Mouse (Mus musculus) heart, embryonic 11.5 days (tissue): ENCODE data around the gene Zfp677. TPM values are rescaled to one million over a fixed set of nuclear protein-coding genes. Genes with fewer than 3 reads are reported as not detected.
"Not testable (repeated sequence)": the region's sequence is repeated elsewhere in the genome, so short reads cannot be mapped to it uniquely, and the experiment has no call there.

ENCODE experiments used
- ATAC-seq: fragments of 200-750 bp; cut with Nextera tagmentation; replicated peaks from 2 replicates; pipeline ENCODE4 v1.8.0; 2017; ENCODE audit warnings: moderate library complexity; ENCODE audit not compliant: insufficient number of reproducible peaks, low FRiP score, low TSS enrichment
- H3K27ac ChIP-seq: fragments of 300-500 bp; sonication (generic); 2 replicates; pipeline ENCODE4 v1.5.1; 2014; ENCODE audit warnings: mild to moderate bottlenecking, low read depth, low read length
- H3K27me3 ChIP-seq: fragments of 300-500 bp; sonication (generic); 2 replicates; pipeline ENCODE4 v1.6.1; 2014; ENCODE audit warnings: mild to moderate bottlenecking, low read length, mixed read lengths; ENCODE audit not compliant: control insufficient read depth, insufficient read depth
- H3K36me3 ChIP-seq: fragments of 300-500 bp; sonication (generic); 2 replicates; pipeline ENCODE4 v1.6.1; 2014; ENCODE audit warnings: mild to moderate bottlenecking, low read length, moderate library complexity, mixed read lengths; ENCODE audit not compliant: control insufficient read depth, insufficient read depth
- H3K4me1 ChIP-seq: fragments of 300-500 bp; sonication (generic); 2 replicates; pipeline ENCODE4 v1.6.1; 2014; ENCODE audit warnings: low read length; ENCODE audit not compliant: control insufficient read depth, insufficient read depth
- H3K4me2 ChIP-seq: fragments of 300-500 bp; sonication (generic); 2 replicates; pipeline ENCODE4 v1.6.1; 2014; ENCODE audit warnings: mild to moderate bottlenecking, moderate library complexity
- H3K4me3 ChIP-seq: fragments of 300-500 bp; sonication (generic); 2 replicates; pipeline ENCODE4 v1.5.1; 2014; ENCODE audit warnings: low read depth, low read length
- H3K9ac ChIP-seq: fragments of 300-500 bp; sonication (generic); 2 replicates; pipeline ENCODE4 v1.6.1; 2014; ENCODE audit warnings: mild to moderate bottlenecking, low read depth, low read length, moderate library complexity
- H3K9me3 ChIP-seq: fragments of 300-500 bp; sonication (generic); replicated peaks from 2 replicates; pipeline ENCODE4 v1.6.1; 2016; ENCODE audit warnings: low read length; ENCODE audit not compliant: control insufficient read depth
- whole genome bisulfite sequencing: fragments of 180-500 bp; shearing (Covaris S2); extraction: QIAGEN DNeasy Blood & Tissue Kit; methylation state at CpG from one replicate; pipeline ENCODE4 v1.1.7; 2014; ENCODE audit not compliant: insufficient replicate concordance; 5-methylcytosine and 5-hydroxymethylcytosine counted together
- polyA plus RNA-seq: library from polyadenylated mRNA; unstranded; fragments of >200 nt; fragmentation: Nextera tagmentation; extraction: Ambion mirVana; gene quantifications from 2 replicates; pipeline ENCODE4 v1.2.1, GENCODE M21; 2014

Gene Zfp677
- polyA plus RNA-seq = 1.9 and 2.4 TPM in 2 replicates

GRCm38 (mm10) chr17:21383391-21384056, at the start of gene Zfp677:
Gene Zfp677 (plus strand): TSS chr17:21383748.
- H3K4me2 ChIP-seq = peak within 1 kb of the TSS; percentile 87
- H3K9ac ChIP-seq = peak within 1 kb of the TSS; percentile 65
- H3K27me3 ChIP-seq = no peaks in the 10 kb centered on the region
- H3K4me3 ChIP-seq = peak within 1 kb of the TSS; percentile 43
- 5% methylated on average over 20 of the region's 20 CpGs for WGBS
- H3K9me3 ChIP-seq = no peaks in the 10 kb centered on the region
- peak; percentile 95 for ATAC-seq
- H3K4me1 ChIP-seq = no peaks in the 10 kb centered on the region
- no peaks in the 10 kb centered on the region for H3K36me3 ChIP-seq
- no peak within 1 kb of the TSS for H3K27ac ChIP-seq

- not testable (repeated sequence) for H3K27ac ChIP-seq, H3K9ac ChIP-seq, H3K9me3 ChIP-seq, H3K27me3 ChIP-seq, ATAC-seq, H3K4me3 ChIP-seq, H3K36me3 ChIP-seq, H3K4me1 ChIP-seq, H3K4me2 ChIP-seq
- 32% methylated on average over 3 of the region's 3 CpGs for WGBS
Measured at GRCm38 (mm10) chr17:21368018-21368417, 15.5 kb upstream of the Zfp677 start.

GRCm38 (mm10) chr17:21369925-21370719, 13.4 kb upstream of the Zfp677 start:
- no peaks in the 10 kb centered on the region for H3K36me3 ChIP-seq
- H3K4me3 ChIP-seq = peak overlapping the region; percentile 49
- H3K4me1 ChIP-seq = no peaks in the 10 kb centered on the region
- H3K27ac ChIP-seq = no peak overlapping the region
- no peaks in the 10 kb centered on the region for H3K9me3 ChIP-seq
- peak overlapping the region; percentile 46; the same call in 1 of the 2 replicates for H3K9ac ChIP-seq
- no peaks in the 10 kb centered on the region for H3K27me3 ChIP-seq
- WGBS = 11% methylated on average over 31 of the region's 31 CpGs
- peak overlapping the region; percentile 80 for H3K4me2 ChIP-seq
- ATAC-seq = no peak

- Histone ChIP-seq H3K9ac (no peak overlapping the region), H3K36me3 (no peaks in the 10 kb centered on the region), H3K4me3 (no peak overlapping the region), H3K4me2 (no peak overlapping the region), H3K27ac (no peak overlapping the region), H3K9me3 (no peaks in the 10 kb centered on the region), H3K4me1 (no peaks in the 10 kb centered on the region), H3K27me3 (no peaks in the 10 kb centered on the region)
- 58% methylated on average over 1 of the region's 1 CpGs for WGBS
- no peak for ATAC-seq
Measured at GRCm38 (mm10) chr17:21375311-21375710, 8.2 kb upstream of the Zfp677 start.

GRCm38 (mm10) chr17:21384057-21384411, 486 bp downstream of the Zfp677 start:
- H3K4me3 ChIP-seq = peak overlapping the region; percentile 43
- no peaks in the 10 kb centered on the region for H3K27me3 ChIP-seq
- 11% methylated on average over 8 of the region's 8 CpGs for WGBS
- no peaks in the 10 kb centered on the region for H3K9me3 ChIP-seq
- H3K9ac ChIP-seq = peak overlapping the region; percentile 65
- no peaks in the 10 kb centered on the region for H3K4me1 ChIP-seq
- no peak overlapping the region for H3K27ac ChIP-seq
- no peaks in the 10 kb centered on the region for H3K36me3 ChIP-seq
- no peak for ATAC-seq
- peak overlapping the region; percentile 87 for H3K4me2 ChIP-seq

GRCm38 (mm10) chr17:21422664-21423599, 39.4 kb downstream of the Zfp677 start, which contains the start of gene Zfp54:
Gene Zfp54 (plus strand): TSS chr17:21423227.
- Histone ChIP-seq H3K9me3 (no peaks in the 10 kb centered on the region), H3K4me2 (peak within 1 kb of the TSS; percentile 95), H3K27ac (peak within 1 kb of the TSS; percentile 70), H3K4me3 (peak within 1 kb of the TSS; percentile 43), H3K4me1 (no peaks in the 10 kb centered on the region), H3K36me3 (no peaks in the 10 kb centered on the region), H3K9ac (peak within 1 kb of the TSS; percentile 73), H3K27me3 (no peaks in the 10 kb centered on the region)
- under 1% methylated on average over 22 of the region's 22 CpGs for WGBS
- peak; percentile 100 for ATAC-seq

- H3K27ac ChIP-seq, H3K4me2 ChIP-seq, H3K9ac ChIP-seq, H3K9me3 ChIP-seq, H3K4me3 ChIP-seq, H3K27me3 ChIP-seq, H3K4me1 ChIP-seq, ATAC-seq, H3K36me3 ChIP-seq: not testable (repeated sequence)
- WGBS = 79% methylated on average over 9 of the region's 9 CpGs
Measured at GRCm38 (mm10) chr17:21438806-21439400, 55.4 kb downstream of the Zfp677 start.
